Mouse (Mus musculus): ENCODE measurements around the gene Fry. TPM values are rescaled to one million over a fixed set of nuclear protein-coding genes. Genes with fewer than 3 reads are reported as not detected.
A peak's percentile ranks its signal among the peaks of the same experiment; 100 is the strongest.

Gene Fry
- total RNA-seq, 2 experiments from 2014 or later = 18.4 to 26.7 TPM

DNA sequence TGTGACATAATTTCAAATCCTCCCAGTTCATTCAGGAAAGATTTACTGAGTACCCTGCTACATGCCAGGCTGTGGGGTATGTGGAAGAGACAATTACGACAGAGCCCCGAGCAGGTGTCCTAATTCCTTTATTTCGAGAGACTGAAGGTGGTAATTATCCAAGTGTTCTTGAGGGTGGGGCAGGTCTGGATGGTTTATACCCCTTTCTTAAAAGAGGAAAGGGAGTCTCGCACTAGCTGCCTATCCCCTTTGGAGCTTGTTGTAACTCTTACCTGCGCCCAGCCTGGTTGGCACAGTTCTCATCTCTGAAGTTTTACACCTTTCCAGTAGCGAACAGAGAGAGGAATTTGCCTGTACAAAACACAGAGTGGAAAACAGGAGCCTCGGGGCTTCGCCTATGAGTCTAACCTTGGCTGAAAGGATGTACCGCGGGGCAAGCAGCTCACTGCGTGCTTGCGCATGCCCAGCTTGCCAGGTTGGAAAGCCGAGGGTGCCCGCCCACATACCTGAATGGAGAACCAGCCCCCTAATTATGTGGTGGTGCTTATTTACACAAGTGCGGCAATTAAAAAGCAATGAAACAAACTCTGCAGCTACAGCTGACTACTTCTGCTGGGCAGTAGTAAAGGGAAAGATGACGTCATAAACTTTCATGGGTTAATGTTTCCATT lies 143.7 kb downstream of the Fry start:
- ATAC-seq (replicated peaks; ENCODE audit: poor library complexity, severe bottlenecking) = peak; percentile 9; the same call in 1 of the 2 replicates

DNA sequence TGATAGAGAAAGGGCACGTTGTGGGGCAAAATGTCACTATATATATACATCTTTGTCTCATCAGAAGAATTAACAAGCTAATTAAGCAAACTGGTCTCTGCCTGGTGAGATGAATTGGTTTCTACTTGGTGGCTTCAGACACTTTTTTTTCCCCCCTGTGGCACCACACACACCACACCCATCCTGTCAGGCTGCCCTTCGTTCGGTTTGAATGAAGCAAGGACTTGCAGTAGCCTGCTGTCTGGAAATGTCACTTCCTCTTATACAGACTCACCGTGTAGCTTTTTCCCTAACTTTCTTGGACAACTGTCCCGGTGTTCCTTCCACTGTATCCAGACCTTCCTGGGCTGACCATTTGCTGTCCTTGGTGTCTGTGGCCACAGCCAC lies 144.3 kb downstream of the Fry start:
- ATAC-seq (replicated peaks; ENCODE audit: poor library complexity, severe bottlenecking) = peak; percentile 81

- ATAC-seq (replicated peaks; ENCODE audit: poor library complexity, severe bottlenecking) = peak; percentile 50
These were observed 144.7 kb downstream of the Fry start for GRCm38 (mm10) chr5:150263162-150263561.

- no peak for ATAC-seq (replicated peaks; ENCODE audit: poor library complexity, severe bottlenecking)
These were observed 145.2 kb downstream of the Fry start for GRCm38 (mm10) chr5:150263656-150264055.

- ATAC-seq (replicated peaks; ENCODE audit: poor library complexity, severe bottlenecking) = no peak
These were observed 146.6 kb downstream of the Fry start for GRCm38 (mm10) chr5:150265005-150265404.

DNA sequence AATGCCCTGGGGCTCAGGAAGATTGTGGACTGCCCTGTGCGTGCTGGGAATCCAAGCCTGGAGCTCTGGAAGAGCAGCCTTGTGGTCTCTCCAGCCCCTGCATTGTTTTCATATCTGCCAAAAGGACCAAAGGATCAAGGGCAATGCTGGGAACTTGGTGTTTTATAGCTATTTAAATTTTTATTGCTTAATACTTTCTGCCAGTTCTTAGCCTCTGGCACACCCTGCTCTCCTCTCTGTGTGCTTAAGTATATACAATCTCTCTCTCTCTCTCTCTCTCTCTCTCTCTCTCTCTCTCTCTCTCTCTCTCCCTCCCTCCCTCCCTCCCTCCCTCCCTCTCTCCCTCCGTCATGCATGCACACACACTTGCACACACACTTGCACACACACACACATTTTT lies 147.5 kb downstream of the Fry start:
- ATAC-seq (replicated peaks; ENCODE audit: poor library complexity, severe bottlenecking) = no peak

- no peak for ATAC-seq (replicated peaks; ENCODE audit: poor library complexity, severe bottlenecking)
These were observed 149.8 kb downstream of the Fry start for GRCm38 (mm10) chr5:150268261-150268660.

GRCm38 (mm10) chr5:150270468-150270867 lies 152.0 kb downstream of the Fry start:
- no peak for ATAC-seq (replicated peaks; ENCODE audit: poor library complexity, severe bottlenecking)

GRCm38 (mm10) chr5:150272173-150272572 lies 153.7 kb downstream of the Fry start:
- no peak for ATAC-seq (replicated peaks; ENCODE audit: poor library complexity, severe bottlenecking)

GRCm38 (mm10) chr5:150275314-150275713 lies 156.9 kb downstream of the Fry start:
- ATAC-seq (replicated peaks; ENCODE audit: poor library complexity, severe bottlenecking) = no peak

- ATAC-seq (replicated peaks; ENCODE audit: poor library complexity, severe bottlenecking) = no peak
These were observed 158.2 kb downstream of the Fry start for GRCm38 (mm10) chr5:150276611-150277010.

GRCm38 (mm10) chr5:150279387-150279786 lies 160.9 kb downstream of the Fry start:
- no peak for ATAC-seq (replicated peaks; ENCODE audit: poor library complexity, severe bottlenecking)

GRCm38 (mm10) chr5:150281084-150281483 lies 162.6 kb downstream of the Fry start:
- ATAC-seq (replicated peaks; ENCODE audit: poor library complexity, severe bottlenecking) = no peak

DNA sequence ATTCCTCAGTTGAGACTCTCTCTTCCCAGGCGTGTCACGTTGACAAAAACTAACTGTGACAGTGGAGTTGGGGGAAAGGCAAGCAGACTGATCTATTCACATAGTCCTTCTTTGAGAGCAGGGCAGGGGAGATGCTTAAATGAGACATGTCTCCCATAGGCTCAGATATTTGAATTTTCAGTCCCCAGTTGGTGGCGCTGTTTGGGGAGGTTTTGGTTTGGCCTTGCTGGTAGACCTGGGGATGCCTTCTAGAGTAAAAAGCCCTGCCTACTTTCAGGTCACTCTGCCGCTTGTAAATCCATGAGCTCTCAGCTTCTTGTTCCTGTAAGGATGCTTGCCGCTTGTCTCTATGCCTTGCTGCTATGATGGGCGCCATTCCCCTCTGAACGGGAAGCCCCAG lies 163.6 kb downstream of the Fry start:
- ATAC-seq (replicated peaks; ENCODE audit: poor library complexity, severe bottlenecking) = no peak

- ATAC-seq (replicated peaks; ENCODE audit: poor library complexity, severe bottlenecking) = no peak
These were observed 169.5 kb downstream of the Fry start for GRCm38 (mm10) chr5:150287949-150288348.

- ATAC-seq (replicated peaks; ENCODE audit: poor library complexity, severe bottlenecking) = peak; percentile 70
These were observed 171.2 kb downstream of the Fry start for GRCm38 (mm10) chr5:150289611-150290010.

DNA sequence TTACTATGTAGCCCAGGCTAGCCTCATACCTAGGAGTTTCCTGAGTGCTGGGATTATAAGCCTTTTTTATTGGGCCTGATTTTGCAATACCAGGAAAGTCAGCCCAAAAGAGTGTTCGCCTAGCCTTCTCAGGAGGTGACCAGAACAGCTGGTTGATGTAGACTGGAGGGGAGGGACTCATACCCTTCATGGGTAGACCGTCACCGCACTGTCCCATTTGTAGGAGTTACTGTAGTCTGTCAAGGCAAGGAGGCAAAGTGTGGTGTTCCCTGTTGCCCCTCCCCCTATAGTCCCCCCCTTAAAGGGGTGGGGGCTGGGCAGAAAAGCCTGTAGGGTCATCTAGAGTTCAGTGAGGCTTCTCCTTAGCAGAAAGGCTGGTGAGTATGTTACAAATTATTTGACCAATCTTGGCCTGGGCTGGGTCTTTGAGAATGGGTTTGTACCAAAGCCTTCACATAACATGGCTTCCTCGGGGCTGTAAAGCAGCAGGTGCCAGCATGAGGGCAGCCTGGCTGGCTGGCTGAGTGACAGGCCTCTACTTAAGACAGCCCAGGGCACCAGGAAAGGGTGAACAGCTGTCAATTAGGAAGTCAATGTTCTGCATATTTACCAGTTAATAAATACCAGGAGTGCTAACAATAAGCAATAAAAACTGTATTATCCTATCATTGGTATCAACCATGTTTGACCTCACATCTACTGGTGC lies 172.2 kb downstream of the Fry start:
- no peak for ATAC-seq (replicated peaks; ENCODE audit: poor library complexity, severe bottlenecking)

DNA sequence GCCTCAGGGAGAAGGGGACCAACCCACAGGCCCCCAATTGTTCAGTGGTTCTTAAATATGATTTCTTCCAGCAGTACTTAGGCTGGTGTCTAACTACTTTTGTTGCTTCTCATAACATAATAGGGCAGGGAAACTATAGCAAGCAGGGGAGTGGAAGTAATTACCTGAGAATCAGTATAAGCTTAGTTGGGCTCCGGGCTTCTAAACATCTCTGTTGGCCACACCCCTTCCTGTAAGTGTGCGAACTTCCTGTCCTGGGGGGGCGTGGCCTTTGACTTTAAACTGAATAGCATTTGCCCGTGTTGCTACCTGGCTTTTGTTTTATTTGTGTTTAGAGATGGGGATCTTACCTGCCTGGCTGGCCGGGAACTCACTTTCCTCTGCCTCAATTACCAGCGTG lies 172.8 kb downstream of the Fry start:
- ATAC-seq (replicated peaks; ENCODE audit: poor library complexity, severe bottlenecking) = peak; percentile 52; the same call in 1 of the 2 replicates

GRCm38 (mm10) chr5:150292186-150292585 lies 173.7 kb downstream of the Fry start:
- ATAC-seq (replicated peaks; ENCODE audit: poor library complexity, severe bottlenecking) = no peak

GRCm38 (mm10) chr5:150294306-150294705 lies 175.9 kb downstream of the Fry start:
- no peak for ATAC-seq (replicated peaks; ENCODE audit: poor library complexity, severe bottlenecking)

DNA sequence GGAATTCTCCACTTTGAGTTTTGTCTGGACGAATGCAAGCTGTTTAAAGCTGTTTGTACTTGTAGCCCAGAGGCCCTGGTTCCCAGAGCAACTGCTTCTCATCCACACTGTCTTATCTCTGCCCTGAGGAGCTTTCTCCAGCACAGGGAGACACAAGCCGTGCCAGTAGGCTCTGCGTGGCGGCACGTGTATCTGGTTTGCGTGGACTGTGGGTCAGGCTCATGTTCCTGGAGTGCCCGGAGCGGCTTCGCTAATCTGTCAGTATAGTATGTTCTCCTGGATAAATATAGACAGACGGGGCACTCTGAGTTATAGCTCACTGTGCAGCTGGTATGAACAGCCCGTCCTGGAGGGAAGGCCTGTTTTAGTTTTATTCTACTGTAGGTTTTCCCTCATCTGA lies 176.7 kb downstream of the Fry start:
- ATAC-seq (replicated peaks; ENCODE audit: poor library complexity, severe bottlenecking) = no peak

DNA sequence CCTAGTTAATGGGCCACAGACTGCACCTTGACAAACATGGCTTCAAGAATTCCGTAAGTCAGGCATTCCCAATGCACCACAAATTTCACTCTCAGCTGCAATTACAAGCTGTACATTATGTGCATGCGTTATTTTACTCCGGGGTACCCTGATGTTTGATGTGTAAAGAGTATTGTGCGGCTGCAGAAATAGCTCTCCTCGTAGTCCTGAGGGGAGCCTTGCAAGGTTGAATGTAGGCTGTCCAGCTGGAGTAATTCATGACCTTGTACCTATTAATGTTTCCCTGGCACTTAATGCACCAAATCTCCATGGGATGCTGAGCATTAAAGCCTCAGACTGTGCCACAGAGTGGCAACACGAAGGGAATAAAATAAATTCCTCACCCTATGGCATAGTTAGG lies 180.5 kb downstream of the Fry start:
- no peak for ATAC-seq (replicated peaks; ENCODE audit: poor library complexity, severe bottlenecking)

Measured in granulocyte monocyte progenitor cell, adult 5-6 weeks (primary cell).